Mouse (Mus musculus) layer of hippocampus, adult 6 months (tissue): ENCODE results near the gene Gm14308. TPM values are rescaled to one million over a fixed set of nuclear protein-coding genes. Genes with fewer than 3 reads are reported as not detected.

ENCODE experiments used
- long read RNA-seq, 2 experiments: library from polyadenylated mRNA; unstranded; transcript quantifications; one replicate each; pipeline ENCODE4 v2.0.0; 2019 to 2020
- polyA plus RNA-seq: library from polyadenylated mRNA; unstranded; fragments of <200 nt; fragmentation: Nextera tagmentation; gene quantifications from 2 replicates; pipeline ENCODE4 v1.2.3, GENCODE M21; 2021

Gene Gm14308
- polyA plus RNA-seq, result 29.2 and 39.7 TPM in 2 replicates
- long read RNA-seq, experiment 1, transcript Gm14308-203 (4 exons, 1,458 nt), result major isoform, 23 of 28 reads
- long read RNA-seq, experiment 1, partial matches to known transcripts, result 0 of 28 reads
- long read RNA-seq, experiment 1, other reads (novel, unspliced or antisense), result 4 of 28 reads
- long read RNA-seq, experiment 2, transcript Gm14308-203 (4 exons, 1,458 nt), result major isoform, 48 of 59 reads
- long read RNA-seq, experiment 2, partial matches to known transcripts, result 6 of 59 reads
- long read RNA-seq, experiment 2, other reads (novel, unspliced or antisense), result 2 of 59 reads

GRCm38 (mm10) chr2:176636244-176636643 is at the start of gene Gm14308:
Gm14308 (minus strand) TSS chr2:176636344.

GRCm38 (mm10) chr2:176670222-176670621 is 34.1 kb upstream of the Gm14308 start, which contains the start of gene Zfp973:
Zfp973 (plus strand) TSS chr2:176670522.

Other genes starting within 250 kb of the Gm14308 start
- gene Gm14435, start 212.8 kb downstream of the Gm14308 start, polyA plus RNA-seq, result 12.1 and 16.6 TPM in 2 replicates
- gene Gm14434, start 149.6 kb downstream of the Gm14308 start, polyA plus RNA-seq, result 26.3 and 39.0 TPM in 2 replicates
- gene Zfp967, start 115.3 kb downstream of the Gm14308 start, polyA plus RNA-seq, result not detected in 2 replicates
- 9.5 and 9.6 TPM in 2 replicates for gene Zfp973, start 34.2 kb upstream of the Gm14308 start, polyA plus RNA-seq
- 48.2 and 57.1 TPM in 2 replicates for gene Gm14305, start 72.0 kb upstream of the Gm14308 start, polyA plus RNA-seq
- 49.6 and 52.8 TPM in 2 replicates for gene Gm14295, start 162.3 kb upstream of the Gm14308 start, polyA plus RNA-seq
- gene Gm14408, start 194.8 kb upstream of the Gm14308 start, polyA plus RNA-seq, result not detected in 2 replicates